Mouse (Mus musculus): ENCODE measurements around the gene Lrrk1. TPM values are rescaled to one million over a fixed set of nuclear protein-coding genes. Genes with fewer than 3 reads are reported as not detected.

Gene Lrrk1
- polyA plus RNA-seq, 1 experiment from 2014 or later = 29.3 TPM

DNA sequence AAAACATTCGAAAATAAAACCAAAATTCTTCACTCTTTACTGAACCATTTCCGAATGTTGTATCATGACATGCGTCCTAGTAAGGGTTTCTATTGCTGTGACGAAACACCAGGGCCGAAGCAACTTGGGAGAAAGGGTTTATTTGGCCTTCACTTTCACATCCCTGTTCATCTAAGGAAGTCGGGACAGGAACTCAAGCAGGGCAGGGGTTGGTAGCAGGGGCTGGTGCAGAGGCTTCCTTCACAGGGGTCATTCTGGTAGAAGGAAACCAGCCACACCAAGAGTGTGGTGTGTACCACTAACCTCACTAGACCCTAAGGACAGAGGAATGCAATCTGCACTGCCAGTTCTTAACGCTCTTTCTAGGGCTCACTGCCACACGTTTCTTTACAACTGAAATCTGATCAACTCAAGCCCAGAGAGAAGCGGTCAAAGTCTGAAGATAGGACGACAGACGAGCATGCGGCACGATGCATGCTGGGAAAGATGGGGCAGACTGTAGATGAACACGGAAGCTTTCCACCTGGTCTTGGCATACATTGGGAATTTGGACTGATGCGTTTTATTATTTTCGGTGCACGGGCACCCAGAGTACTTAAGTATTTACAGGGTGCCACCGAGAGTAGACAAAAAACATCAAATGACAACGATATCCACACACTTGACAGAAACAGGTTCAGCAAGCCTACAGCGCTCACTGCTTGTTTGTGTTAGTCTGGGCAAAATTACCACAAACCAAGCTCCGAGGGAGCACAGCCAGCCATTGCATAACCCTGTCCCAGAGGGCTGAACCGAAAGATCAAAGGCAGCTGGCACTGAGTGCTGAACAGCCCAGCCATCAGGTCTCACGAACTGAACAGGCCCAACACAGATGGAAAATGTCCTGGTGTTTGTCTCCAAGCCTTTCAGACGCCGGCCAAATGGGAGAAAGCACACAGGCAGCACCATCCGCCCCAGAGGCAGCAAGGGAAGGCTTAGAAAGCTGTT is 77.2 kb downstream of the Lrrk1 start:
- WGBS = 52% methylated on average over 26 of the region's 26 CpGs

DNA sequence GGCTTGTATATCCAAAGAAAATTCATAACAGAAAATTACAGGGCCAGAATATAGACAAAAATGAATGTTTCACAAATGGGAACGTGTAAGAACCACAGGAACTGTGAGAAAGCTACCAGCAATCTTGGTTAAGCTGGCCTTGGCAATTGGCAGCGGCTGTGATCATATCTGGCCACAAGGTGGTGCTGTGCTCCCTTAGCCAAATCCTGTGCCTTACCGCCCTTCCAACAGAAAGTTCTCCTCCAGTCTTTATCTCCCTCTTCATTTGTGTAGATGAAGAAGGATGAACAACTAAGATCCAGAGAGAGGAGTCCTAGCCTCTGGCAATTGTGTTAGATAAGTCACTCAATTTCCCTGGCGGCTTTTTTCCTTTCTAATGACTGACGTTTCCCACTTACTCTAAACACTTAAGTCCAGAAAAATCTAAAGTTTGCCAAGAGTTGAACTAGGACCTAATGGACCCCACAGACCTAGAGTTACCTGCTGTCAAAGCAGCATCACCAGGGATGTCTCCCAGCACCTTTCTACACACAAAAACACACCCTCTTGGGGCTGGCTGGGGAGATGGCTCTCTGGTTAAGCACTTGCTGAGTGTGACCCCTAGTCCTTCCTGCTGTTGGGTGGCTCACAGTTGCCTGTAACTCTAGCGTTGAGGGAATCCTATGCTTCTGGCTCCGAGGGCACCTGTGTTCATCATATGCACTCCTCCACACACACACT is 78.0 kb downstream of the Lrrk1 start:
- WGBS = 32% methylated on average over 7 of the region's 7 CpGs
- Histone ChIP-seq H3K4me2 (ENCODE audit: low read depth, low read length) (no peak overlapping the region), H3K9ac (ENCODE audit: low read length) (no peak overlapping the region), H3K27ac (ENCODE audit: low read length) (peak overlapping the region; percentile 82; the same call in 1 of the 2 replicates), H3K4me1 (replicated peaks; ENCODE audit: control insufficient read depth, insufficient read depth, low read length) (peaks cover 44% of the 10 kb centered on the region), H3K27me3 (ENCODE audit: control insufficient read depth, insufficient read depth, low read depth, low read length) (no peaks in the 10 kb centered on the region), H3K4me3 (ENCODE audit: low read length) (no peak overlapping the region), H3K36me3 (ENCODE audit: control insufficient read depth, insufficient read depth, low read length) (peaks cover 6% of the 10 kb centered on the region), H3K9me3 (ENCODE audit: control insufficient read depth, low read length) (no peaks in the 10 kb centered on the region)
- ATAC-seq (ENCODE audit: low read depth) = peak; percentile 13; the same call in 1 of the 2 replicates

More for the DNA sequence above, 77.2 kb downstream of the Lrrk1 start:
- peak; percentile 87 for ATAC-seq (ENCODE audit: low read depth)
- peaks cover 11% of the 10 kb centered on the region for H3K36me3 ChIP-seq (ENCODE audit: control insufficient read depth, insufficient read depth, low read length)
- no peaks in the 10 kb centered on the region for H3K27me3 ChIP-seq (ENCODE audit: control insufficient read depth, insufficient read depth, low read depth, low read length)
- no peak overlapping the region for H3K9ac ChIP-seq (ENCODE audit: low read length)
- peaks cover 36% of the 10 kb centered on the region for H3K4me1 ChIP-seq (replicated peaks; ENCODE audit: control insufficient read depth, insufficient read depth, low read length)
- H3K4me3 ChIP-seq (ENCODE audit: low read length) = no peak overlapping the region
- H3K4me2 ChIP-seq (ENCODE audit: low read depth, low read length) = no peak overlapping the region
- peak overlapping the region; percentile 82 for H3K27ac ChIP-seq (ENCODE audit: low read length)
- 0 out of 2 replicates have a peak, but pooled peaks cover 1% of the 10 kb centered on the region for H3K9me3 ChIP-seq (ENCODE audit: control insufficient read depth, low read length)

DNA sequence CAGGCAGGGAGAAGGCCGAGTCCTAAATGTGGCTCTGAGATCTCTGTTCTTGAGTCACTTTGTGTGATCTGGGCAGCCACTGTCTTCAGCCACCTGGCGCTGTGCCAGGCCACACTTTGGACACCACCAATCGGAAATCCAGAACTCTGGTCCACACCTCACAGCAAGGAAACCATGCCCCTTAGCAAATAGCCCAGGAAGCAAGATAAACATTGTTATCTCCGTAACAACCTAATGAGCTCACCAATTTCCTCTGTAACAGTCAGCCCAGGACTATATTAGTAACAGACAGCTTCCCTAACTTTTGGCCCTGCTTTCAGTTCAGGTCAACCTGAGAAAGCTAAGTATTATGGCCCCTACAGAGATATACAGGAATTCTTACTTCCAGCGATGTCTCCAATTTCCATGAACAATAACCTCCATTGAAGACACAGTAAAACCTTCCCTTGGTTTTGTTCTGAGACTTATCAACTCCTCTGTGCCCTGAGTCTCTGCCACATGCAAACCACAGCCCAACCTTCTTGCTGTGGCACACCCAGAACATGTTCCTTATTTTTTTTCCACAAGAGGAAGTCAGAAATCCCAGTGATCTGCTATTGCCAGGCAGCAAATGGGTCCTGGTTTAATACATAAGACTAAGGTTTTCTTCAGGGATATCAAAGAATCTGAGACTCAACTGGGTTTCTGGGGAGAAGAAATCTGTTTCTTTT is 78.8 kb downstream of the Lrrk1 start:
- peak; percentile 39 for ATAC-seq (ENCODE audit: low read depth)
- peak overlapping the region; percentile 25 for H3K9ac ChIP-seq (ENCODE audit: low read length)
- peaks cover 5% of the 10 kb centered on the region for H3K36me3 ChIP-seq (ENCODE audit: control insufficient read depth, insufficient read depth, low read length)
- H3K9me3 ChIP-seq (ENCODE audit: control insufficient read depth, low read length) = no peaks in the 10 kb centered on the region
- no peak overlapping the region for H3K4me2 ChIP-seq (ENCODE audit: low read depth, low read length)
- H3K27me3 ChIP-seq (ENCODE audit: control insufficient read depth, insufficient read depth, low read depth, low read length) = no peaks in the 10 kb centered on the region
- 27% methylated on average over 5 of the region's 5 CpGs for WGBS
- H3K27ac ChIP-seq (ENCODE audit: low read length) = peak overlapping the region; percentile 57
- H3K4me1 ChIP-seq (replicated peaks; ENCODE audit: control insufficient read depth, insufficient read depth, low read length) = peaks cover 51% of the 10 kb centered on the region
- H3K4me3 ChIP-seq (ENCODE audit: low read length) = no peak overlapping the region

DNA sequence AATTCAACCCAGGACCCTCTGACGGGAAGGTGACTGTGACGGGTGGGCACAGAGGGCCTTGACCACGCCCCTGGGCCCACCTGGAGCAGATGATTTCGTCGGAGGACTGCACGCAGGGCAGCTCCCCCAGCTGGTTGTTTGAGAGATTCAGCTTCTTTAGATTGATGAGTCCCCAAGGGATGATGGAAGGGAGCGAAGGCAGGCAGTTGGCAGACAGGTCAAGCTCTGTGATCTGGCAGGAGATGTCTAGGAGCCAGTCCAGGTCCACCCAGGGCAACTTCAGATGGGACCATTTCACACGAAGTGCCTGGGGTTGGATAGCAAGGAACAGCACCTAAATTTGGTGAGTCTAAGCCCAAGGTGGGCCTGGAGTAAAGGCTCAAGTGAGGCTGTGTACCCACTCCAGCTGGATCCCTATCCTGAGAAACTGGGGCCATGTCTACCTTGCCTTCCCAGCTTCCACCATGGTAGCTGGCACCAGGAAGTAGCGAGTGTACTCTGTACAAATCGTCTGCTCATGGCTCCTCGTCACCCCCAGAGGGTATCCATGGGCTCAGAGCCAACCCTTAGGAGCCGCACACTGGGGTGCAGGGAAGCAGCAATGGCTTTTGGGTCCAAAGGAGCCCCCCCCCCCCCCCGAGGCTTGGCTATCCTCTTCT is 79.4 kb downstream of the Lrrk1 start:
- H3K4me1 ChIP-seq (replicated peaks; ENCODE audit: control insufficient read depth, insufficient read depth, low read length) = peaks cover 53% of the 10 kb centered on the region
- no peak overlapping the region for H3K4me3 ChIP-seq (ENCODE audit: low read length)
- peak overlapping the region; percentile 57 for H3K27ac ChIP-seq (ENCODE audit: low read length)
- WGBS = 58% methylated on average over 13 of the region's 13 CpGs
- peak overlapping the region; percentile 25; the same call in 1 of the 2 replicates for H3K9ac ChIP-seq (ENCODE audit: low read length)
- ATAC-seq (ENCODE audit: low read depth) = peak; percentile 1; the same call in 1 of the 2 replicates
- no peak overlapping the region for H3K4me2 ChIP-seq (ENCODE audit: low read depth, low read length)
- H3K9me3 ChIP-seq (ENCODE audit: control insufficient read depth, low read length) = no peaks in the 10 kb centered on the region
- H3K27me3 ChIP-seq (ENCODE audit: control insufficient read depth, insufficient read depth, low read depth, low read length) = no peaks in the 10 kb centered on the region
- H3K36me3 ChIP-seq (ENCODE audit: control insufficient read depth, insufficient read depth, low read length) = peaks cover 7% of the 10 kb centered on the region

DNA sequence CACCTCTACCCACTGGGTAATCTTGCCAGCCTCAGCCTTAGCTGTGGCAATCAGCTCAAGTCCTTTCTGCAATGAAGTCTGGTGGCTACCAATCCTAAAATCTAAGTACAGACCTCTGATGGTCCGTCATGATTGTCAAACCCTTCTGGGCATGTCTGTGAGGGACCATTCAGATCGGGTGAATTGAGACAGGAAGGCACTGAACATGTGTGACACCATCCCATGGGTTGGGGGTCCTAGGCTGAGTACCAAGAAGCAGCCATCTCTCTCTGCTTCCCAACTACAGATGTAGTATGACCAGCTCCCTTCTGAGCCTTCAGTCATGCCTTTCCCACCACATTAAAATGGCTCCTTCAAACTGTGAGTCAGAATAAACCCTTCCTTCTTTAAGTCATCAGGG is 80.4 kb downstream of the Lrrk1 start:
- Histone ChIP-seq H3K27ac (ENCODE audit: low read length) (no peak overlapping the region), H3K9ac (ENCODE audit: low read length) (no peak overlapping the region), H3K9me3 (ENCODE audit: control insufficient read depth, low read length) (no peaks in the 10 kb centered on the region), H3K4me3 (ENCODE audit: low read length) (no peak overlapping the region), H3K4me2 (ENCODE audit: low read depth, low read length) (no peak overlapping the region), H3K4me1 (replicated peaks; ENCODE audit: control insufficient read depth, insufficient read depth, low read length) (peaks cover 53% of the 10 kb centered on the region), H3K36me3 (ENCODE audit: control insufficient read depth, insufficient read depth, low read length) (peaks cover 10% of the 10 kb centered on the region), H3K27me3 (ENCODE audit: control insufficient read depth, insufficient read depth, low read depth, low read length) (no peaks in the 10 kb centered on the region)
- ATAC-seq (ENCODE audit: low read depth) = no peak
- 85% methylated on average over 2 of the region's 2 CpGs for WGBS

DNA sequence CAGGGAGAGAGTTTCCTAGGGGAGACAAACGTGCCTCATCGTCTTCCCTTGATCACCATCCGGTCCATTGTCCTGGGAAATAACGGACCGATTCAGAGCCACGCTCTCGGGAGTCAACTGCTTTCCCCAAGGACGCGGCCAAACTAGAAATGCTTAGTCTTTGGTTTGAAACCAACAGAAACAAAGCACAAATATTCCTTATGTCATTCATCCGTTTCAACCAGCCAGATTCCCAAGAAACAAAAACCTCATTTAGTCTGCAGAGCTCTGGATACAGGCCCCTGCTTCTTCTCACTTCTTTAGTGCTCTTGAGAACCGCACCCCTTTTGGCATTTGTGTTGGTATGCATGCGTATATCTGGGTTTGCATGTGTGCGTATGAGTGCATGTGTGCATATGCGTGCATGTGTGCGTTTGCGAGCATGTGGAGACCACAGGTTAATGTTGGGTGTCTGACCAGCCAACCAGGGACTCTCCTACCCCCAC is 82.4 kb downstream of the Lrrk1 start:
- H3K9ac ChIP-seq (ENCODE audit: low read length) = no peak overlapping the region
- H3K4me1 ChIP-seq (replicated peaks; ENCODE audit: control insufficient read depth, insufficient read depth, low read length) = peaks cover 43% of the 10 kb centered on the region
- peaks cover 13% of the 10 kb centered on the region for H3K36me3 ChIP-seq (ENCODE audit: control insufficient read depth, insufficient read depth, low read length)
- H3K27ac ChIP-seq (ENCODE audit: low read length) = peak overlapping the region; percentile 76
- no peak overlapping the region for H3K4me3 ChIP-seq (ENCODE audit: low read length)
- ATAC-seq (ENCODE audit: low read depth) = no peak
- H3K9me3 ChIP-seq (ENCODE audit: control insufficient read depth, low read length) = no peaks in the 10 kb centered on the region
- WGBS = 71% methylated on average over 16 of the region's 16 CpGs
- H3K4me2 ChIP-seq (ENCODE audit: low read depth, low read length) = no peak overlapping the region
- H3K27me3 ChIP-seq (ENCODE audit: control insufficient read depth, insufficient read depth, low read depth, low read length) = no peaks in the 10 kb centered on the region

DNA sequence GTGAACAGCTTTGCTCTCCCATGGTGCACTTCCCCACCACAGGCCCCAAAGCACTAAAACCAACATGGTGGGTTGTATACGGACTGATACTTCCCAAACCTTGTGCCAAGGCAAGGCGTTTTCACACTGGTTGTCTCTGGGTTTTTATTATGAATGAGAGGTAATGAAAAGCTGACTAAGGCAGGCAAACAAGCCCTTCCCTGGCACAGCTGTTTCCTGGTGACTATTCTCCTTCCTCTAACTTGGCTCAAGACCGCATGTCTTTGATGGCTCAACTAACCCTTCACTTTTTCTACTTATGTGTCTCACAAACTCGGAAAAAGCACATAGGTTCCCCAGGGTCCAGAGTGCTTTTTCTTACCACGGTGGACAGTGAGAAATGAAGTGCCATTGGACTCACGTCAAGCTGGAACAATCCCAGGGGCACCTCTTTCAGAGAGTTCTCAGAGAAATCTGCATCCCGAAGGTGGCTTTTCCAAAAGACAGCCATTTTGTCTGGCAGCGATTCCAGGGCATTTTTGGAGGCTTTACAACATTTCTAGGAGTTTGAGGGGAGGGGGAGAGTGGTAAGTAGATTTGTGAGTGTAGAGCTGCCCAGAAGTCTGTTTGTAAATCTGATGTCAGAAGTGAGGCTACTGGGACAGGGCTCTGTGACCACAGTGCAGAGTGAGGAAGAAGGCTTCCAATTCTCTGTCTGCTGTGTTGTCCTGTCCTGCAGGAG is 83.0 kb downstream of the Lrrk1 start:
- Histone ChIP-seq H3K27me3 (ENCODE audit: control insufficient read depth, insufficient read depth, low read depth, low read length) (no peaks in the 10 kb centered on the region), H3K9ac (ENCODE audit: low read length) (no peak overlapping the region), H3K9me3 (ENCODE audit: control insufficient read depth, low read length) (no peaks in the 10 kb centered on the region), H3K36me3 (ENCODE audit: control insufficient read depth, insufficient read depth, low read length) (peaks cover 13% of the 10 kb centered on the region), H3K27ac (ENCODE audit: low read length) (peak overlapping the region; percentile 76), H3K4me3 (ENCODE audit: low read length) (no peak overlapping the region), H3K4me1 (replicated peaks; ENCODE audit: control insufficient read depth, insufficient read depth, low read length) (peaks cover 37% of the 10 kb centered on the region), H3K4me2 (ENCODE audit: low read depth, low read length) (no peak overlapping the region)
- 50% methylated on average over 8 of the region's 8 CpGs for WGBS
- peak; percentile 70 for ATAC-seq (ENCODE audit: low read depth)
